Mouse (Mus musculus): Measurements from ENCODE around the gene Ptprd. TPM values are rescaled to one million over a fixed set of nuclear protein-coding genes. Genes with fewer than 3 reads are reported as not detected.

Ptprd gene
- polyA plus RNA-seq, 1 experiment from 2014 or later, result 12.9 TPM

DNA sequence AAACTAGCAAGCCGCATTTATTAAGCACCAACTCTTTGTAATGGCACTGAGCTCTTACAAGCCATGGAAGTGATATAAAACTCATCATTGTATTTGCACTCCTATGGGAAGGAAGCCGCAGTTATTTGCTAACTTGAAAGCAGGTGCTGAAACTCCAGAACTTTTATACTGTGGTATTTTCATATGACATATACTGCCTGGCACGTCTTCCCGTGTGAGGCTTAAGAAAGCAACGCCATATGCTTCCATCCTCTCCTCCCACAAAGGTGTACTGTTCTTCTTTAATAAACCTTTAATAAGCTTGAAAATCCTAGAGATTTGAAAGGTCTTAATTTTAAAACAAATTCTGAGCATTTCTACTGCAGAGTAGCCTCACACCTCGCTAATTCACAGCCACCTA is 1595.1 kb downstream of the Ptprd start:
- Histone ChIP-seq H3K4me3 (replicated peaks) (no peak overlapping the region), H3K9ac (no peak overlapping the region), H3K4me2 (replicated peaks) (no peak overlapping the region), H3K4me1 (replicated peaks) (no peaks in the 10 kb centered on the region), H3K27me3 (replicated peaks) (no peaks in the 10 kb centered on the region), H3K36me3 (no peaks in the 10 kb centered on the region), H3K27ac (no peak overlapping the region), H3K9me3 (no peaks in the 10 kb centered on the region)
- 92% methylated on average over 6 of the region's 6 CpGs for WGBS
- no peak for ATAC-seq

- H3K9me3 ChIP-seq, result no peaks in the 10 kb centered on the region
- no peak overlapping the region for H3K4me3 ChIP-seq (replicated peaks)
- H3K27me3 ChIP-seq (replicated peaks), result no peaks in the 10 kb centered on the region
- ATAC-seq, result no peak
- H3K36me3 ChIP-seq, result no peaks in the 10 kb centered on the region
- H3K4me2 ChIP-seq (replicated peaks), result peak overlapping the region; percentile 21; the same call in 1 of the 2 replicates
- 46% methylated on average over 7 of the region's 7 CpGs for WGBS
- no peaks in the 10 kb centered on the region for H3K4me1 ChIP-seq (replicated peaks)
- no peak overlapping the region for H3K9ac ChIP-seq
- H3K27ac ChIP-seq, result no peak overlapping the region
These were observed 1603.5 kb downstream of the Ptprd start for GRCm38 (mm10) chr4:76608246-76608645.

DNA sequence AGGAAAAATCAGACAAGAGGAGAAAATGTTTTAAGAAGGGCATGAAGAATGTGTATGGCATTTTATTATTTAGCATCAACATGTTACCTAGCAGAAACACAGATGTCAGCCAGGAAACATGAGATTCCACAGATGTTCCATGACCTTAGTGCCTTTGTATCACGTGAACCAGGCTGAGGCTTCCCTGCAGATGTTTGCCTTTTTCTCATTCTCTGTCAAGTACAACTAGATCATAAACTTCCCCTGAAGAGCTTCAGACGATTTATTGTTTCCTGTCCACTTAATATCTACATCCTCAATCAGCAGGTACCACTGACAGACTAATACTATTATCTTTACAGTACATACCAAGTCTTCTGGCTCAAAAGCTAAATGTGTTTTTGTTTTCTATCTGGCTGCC is 1605.0 kb downstream of the Ptprd start:
- Histone ChIP-seq H3K4me1 (replicated peaks) (no peaks in the 10 kb centered on the region), H3K9me3 (no peaks in the 10 kb centered on the region), H3K27ac (no peak overlapping the region), H3K27me3 (replicated peaks) (no peaks in the 10 kb centered on the region), H3K4me2 (replicated peaks) (no peak overlapping the region), H3K9ac (no peak overlapping the region), H3K36me3 (no peaks in the 10 kb centered on the region), H3K4me3 (replicated peaks) (no peak overlapping the region)
- 29% methylated on average over 2 of the region's 2 CpGs for WGBS
- ATAC-seq, result no peak

DNA sequence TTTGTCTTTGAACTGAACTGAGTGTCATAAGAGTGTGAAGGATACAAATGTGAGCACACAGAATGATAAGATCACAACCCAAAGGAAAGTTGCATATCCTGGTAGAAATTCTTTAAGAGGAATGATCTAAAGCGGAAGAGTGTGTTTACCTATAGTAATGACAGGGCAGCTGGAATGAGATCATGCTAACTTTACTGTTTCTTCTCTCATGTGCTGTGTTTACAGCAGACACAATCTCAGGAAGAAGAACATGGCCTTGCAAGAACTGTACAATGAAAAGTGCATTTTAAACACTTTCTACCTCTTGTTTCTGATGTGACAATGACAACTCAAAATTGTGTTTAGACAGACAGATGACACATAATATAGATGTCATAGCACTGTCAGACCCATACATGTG is 1621.0 kb downstream of the Ptprd start:
- no peak overlapping the region for H3K4me3 ChIP-seq (replicated peaks)
- H3K4me1 ChIP-seq (replicated peaks), result no peaks in the 10 kb centered on the region
- no peaks in the 10 kb centered on the region for H3K27me3 ChIP-seq (replicated peaks)
- H3K36me3 ChIP-seq, result no peaks in the 10 kb centered on the region
- H3K9ac ChIP-seq, result no peak overlapping the region
- no peak overlapping the region for H3K4me2 ChIP-seq (replicated peaks)
- no peak for ATAC-seq
- WGBS, result 47% methylated on average over 1 of the region's 1 CpGs
- H3K9me3 ChIP-seq, result no peaks in the 10 kb centered on the region
- no peak overlapping the region for H3K27ac ChIP-seq

- Histone ChIP-seq H3K4me2 (replicated peaks) (no peak overlapping the region), H3K36me3 (no peaks in the 10 kb centered on the region), H3K9me3 (no peaks in the 10 kb centered on the region), H3K27ac (no peak overlapping the region), H3K4me3 (replicated peaks) (no peak overlapping the region), H3K4me1 (replicated peaks) (no peaks in the 10 kb centered on the region), H3K9ac (no peak overlapping the region), H3K27me3 (replicated peaks) (no peaks in the 10 kb centered on the region)
- ATAC-seq, result no peak
- 86% methylated on average over 3 of the region's 3 CpGs for WGBS
These were observed 1628.7 kb downstream of the Ptprd start for GRCm38 (mm10) chr4:76583025-76583424.

DNA sequence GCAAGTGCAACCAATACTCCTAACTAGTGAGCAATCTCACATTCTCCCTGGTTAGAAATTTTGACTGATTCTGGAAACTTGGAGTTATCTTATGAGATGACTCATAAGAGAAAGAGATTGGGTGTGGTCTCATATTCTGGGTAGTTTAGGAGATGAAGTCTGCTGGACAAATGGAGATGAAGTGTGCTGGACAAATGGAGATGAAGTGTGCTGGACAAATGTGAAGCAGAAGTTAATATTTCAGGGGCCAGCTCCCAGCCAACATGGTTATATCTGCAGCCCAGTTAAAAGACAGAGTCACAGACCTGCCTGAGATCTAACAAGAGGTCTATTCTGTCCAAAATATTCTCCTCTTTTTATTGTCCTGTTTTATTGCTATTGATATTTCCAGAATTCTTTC is 1645.8 kb downstream of the Ptprd start:
- Histone ChIP-seq H3K27me3 (replicated peaks) (no peaks in the 10 kb centered on the region), H3K9me3 (no peaks in the 10 kb centered on the region), H3K36me3 (no peaks in the 10 kb centered on the region), H3K9ac (no peak overlapping the region), H3K27ac (no peak overlapping the region), H3K4me3 (replicated peaks) (no peak overlapping the region), H3K4me1 (replicated peaks) (no peaks in the 10 kb centered on the region), H3K4me2 (replicated peaks) (no peak overlapping the region)
- ATAC-seq, result no peak

- H3K36me3 ChIP-seq, result no peaks in the 10 kb centered on the region
- no peak overlapping the region for H3K27ac ChIP-seq
- no peak for ATAC-seq
- H3K4me3 ChIP-seq (replicated peaks), result no peak overlapping the region
- H3K27me3 ChIP-seq (replicated peaks), result no peaks in the 10 kb centered on the region
- no peaks in the 10 kb centered on the region for H3K4me1 ChIP-seq (replicated peaks)
- 68% methylated on average over 2 of the region's 2 CpGs for WGBS
- no peak overlapping the region for H3K4me2 ChIP-seq (replicated peaks)
- H3K9ac ChIP-seq, result no peak overlapping the region
- no peaks in the 10 kb centered on the region for H3K9me3 ChIP-seq
These were observed 1670.0 kb downstream of the Ptprd start for GRCm38 (mm10) chr4:76541769-76542168.

GRCm38 (mm10) chr4:76532926-76533325 is 1678.8 kb downstream of the Ptprd start:
- Histone ChIP-seq H3K9me3 (no peaks in the 10 kb centered on the region), H3K4me1 (replicated peaks) (no peaks in the 10 kb centered on the region), H3K27ac (no peak overlapping the region), H3K9ac (no peak overlapping the region), H3K36me3 (no peaks in the 10 kb centered on the region), H3K27me3 (replicated peaks) (no peaks in the 10 kb centered on the region), H3K4me2 (replicated peaks) (no peak overlapping the region), H3K4me3 (replicated peaks) (no peak overlapping the region)
- 62% methylated on average over 1 of the region's 1 CpGs for WGBS
- peak; percentile 61; the same call in 1 of the 2 replicates for ATAC-seq

GRCm38 (mm10) chr4:76525281-76525680 is 1686.5 kb downstream of the Ptprd start:
- Histone ChIP-seq H3K27me3 (replicated peaks) (no peaks in the 10 kb centered on the region), H3K4me2 (replicated peaks) (no peak overlapping the region), H3K36me3 (no peaks in the 10 kb centered on the region), H3K4me3 (replicated peaks) (no peak overlapping the region), H3K4me1 (replicated peaks) (no peaks in the 10 kb centered on the region), H3K9ac (no peak overlapping the region), H3K27ac (no peak overlapping the region), H3K9me3 (no peaks in the 10 kb centered on the region)
- WGBS, result 73% methylated on average over 3 of the region's 3 CpGs
- no peak for ATAC-seq

GRCm38 (mm10) chr4:76503279-76503601 is 1708.5 kb downstream of the Ptprd start:
- ATAC-seq, result no peak
- no peaks in the 10 kb centered on the region for H3K9me3 ChIP-seq
- no peak overlapping the region for H3K4me3 ChIP-seq (replicated peaks)
- H3K9ac ChIP-seq, result no peak overlapping the region
- no peaks in the 10 kb centered on the region for H3K4me1 ChIP-seq (replicated peaks)
- WGBS, result 43% methylated on average over 3 of the region's 3 CpGs
- H3K4me2 ChIP-seq (replicated peaks), result no peak overlapping the region
- no peaks in the 10 kb centered on the region for H3K36me3 ChIP-seq
- no peak overlapping the region for H3K27ac ChIP-seq
- no peaks in the 10 kb centered on the region for H3K27me3 ChIP-seq (replicated peaks)

- no peaks in the 10 kb centered on the region for H3K36me3 ChIP-seq
- ATAC-seq, result no peak
- 56% methylated on average over 6 of the region's 6 CpGs for WGBS
These were observed 1709.0 kb downstream of the Ptprd start for GRCm38 (mm10) chr4:76502575-76503278.

GRCm38 (mm10) chr4:76485848-76486247 is 1725.9 kb downstream of the Ptprd start:
- Histone ChIP-seq H3K4me2 (replicated peaks) (no peak overlapping the region), H3K9ac (no peak overlapping the region), H3K27ac (no peak overlapping the region), H3K4me3 (replicated peaks) (no peak overlapping the region), H3K36me3 (no peaks in the 10 kb centered on the region), H3K4me1 (replicated peaks) (no peaks in the 10 kb centered on the region), H3K9me3 (no peaks in the 10 kb centered on the region), H3K27me3 (replicated peaks) (no peaks in the 10 kb centered on the region)
- 72% methylated on average over 3 of the region's 3 CpGs for WGBS
- no peak for ATAC-seq

More at GRCm38 (mm10) chr4:76502575-76503278, 1709.0 kb downstream of the Ptprd start:
- Histone ChIP-seq H3K4me2 (replicated peaks) (no peak overlapping the region), H3K9me3 (no peaks in the 10 kb centered on the region), H3K9ac (no peak overlapping the region), H3K4me3 (replicated peaks) (no peak overlapping the region), H3K27me3 (replicated peaks) (no peaks in the 10 kb centered on the region), H3K4me1 (replicated peaks) (no peaks in the 10 kb centered on the region), H3K27ac (no peak overlapping the region)

- no peaks in the 10 kb centered on the region for H3K36me3 ChIP-seq
- no peaks in the 10 kb centered on the region for H3K9me3 ChIP-seq
- H3K4me2 ChIP-seq (replicated peaks), result no peak overlapping the region
- no peak overlapping the region for H3K4me3 ChIP-seq (replicated peaks)
- no peak overlapping the region for H3K27ac ChIP-seq
- no peak overlapping the region for H3K9ac ChIP-seq
- WGBS, result 52% methylated on average over 3 of the region's 3 CpGs
- no peaks in the 10 kb centered on the region for H3K27me3 ChIP-seq (replicated peaks)
- ATAC-seq, result no peak
- H3K4me1 ChIP-seq (replicated peaks), result no peaks in the 10 kb centered on the region
These were observed 1743.2 kb downstream of the Ptprd start for GRCm38 (mm10) chr4:76468366-76469100.

Data from intestine, embryonic 15.5 days (tissue).